Mouse (Mus musculus): ENCODE measurements around the gene Psen1.

Psen1 gene

GRCm38 (mm10) chr12:83687934-83688315, at the start of gene Psen1:
Gene Psen1 (plus strand): TSS chr12:83688152.
- no peak; the same call in 1 of the 2 replicates for TF ChIP-seq GATA4 (IDR thresholded peaks at IDR 0.05; ENCODE audit: insufficient replicate concordance, low read length)

- no peak for TF ChIP-seq GATA4 (IDR thresholded peaks at IDR 0.05; ENCODE audit: insufficient replicate concordance, low read length)
These were observed 46.7 kb upstream of the Psen1 start for GRCm38 (mm10) chr12:83641233-83641632.

- TF ChIP-seq GATA4 (IDR thresholded peaks at IDR 0.05; ENCODE audit: insufficient replicate concordance, low read length): no peak
These were observed 44.8 kb upstream of the Psen1 start for GRCm38 (mm10) chr12:83643116-83643515.

- no peak for TF ChIP-seq GATA4 (IDR thresholded peaks at IDR 0.05; ENCODE audit: insufficient replicate concordance, low read length)
These were observed 37.6 kb upstream of the Psen1 start for GRCm38 (mm10) chr12:83650346-83650745.

- no peak for TF ChIP-seq GATA4 (IDR thresholded peaks at IDR 0.05; ENCODE audit: insufficient replicate concordance, low read length)
These were observed 36.5 kb upstream of the Psen1 start for GRCm38 (mm10) chr12:83651414-83651813.

GRCm38 (mm10) chr12:83685466-83685865, 2.5 kb upstream of the Psen1 start:
- TF ChIP-seq GATA4 (IDR thresholded peaks at IDR 0.05; ENCODE audit: insufficient replicate concordance, low read length): no peak

GRCm38 (mm10) chr12:83686575-83687350, 1.2 kb upstream of the Psen1 start:
- TF ChIP-seq GATA4 (IDR thresholded peaks at IDR 0.05; ENCODE audit: insufficient replicate concordance, low read length): no peak

GRCm38 (mm10) chr12:83688316-83689086, 549 bp downstream of the Psen1 start:
- no peak for TF ChIP-seq GATA4 (IDR thresholded peaks at IDR 0.05; ENCODE audit: insufficient replicate concordance, low read length)

GRCm38 (mm10) chr12:83689087-83689432, 1.1 kb downstream of the Psen1 start:
- TF ChIP-seq GATA4 (IDR thresholded peaks at IDR 0.05; ENCODE audit: insufficient replicate concordance, low read length): no peak

- no peak for TF ChIP-seq GATA4 (IDR thresholded peaks at IDR 0.05; ENCODE audit: insufficient replicate concordance, low read length)
These were observed 6.1 kb downstream of the Psen1 start for GRCm38 (mm10) chr12:83694011-83694410.

- no peak for TF ChIP-seq GATA4 (IDR thresholded peaks at IDR 0.05; ENCODE audit: insufficient replicate concordance, low read length)
These were observed 6.7 kb downstream of the Psen1 start for GRCm38 (mm10) chr12:83694669-83695068.

- TF ChIP-seq GATA4 (IDR thresholded peaks at IDR 0.05; ENCODE audit: insufficient replicate concordance, low read length): no peak
These were observed 10.7 kb downstream of the Psen1 start for GRCm38 (mm10) chr12:83698637-83699036.

- TF ChIP-seq GATA4 (IDR thresholded peaks at IDR 0.05; ENCODE audit: insufficient replicate concordance, low read length): no peak
These were observed 13.7 kb downstream of the Psen1 start for GRCm38 (mm10) chr12:83701608-83702007.

- TF ChIP-seq GATA4 (IDR thresholded peaks at IDR 0.05; ENCODE audit: insufficient replicate concordance, low read length): no peak
These were observed 14.8 kb downstream of the Psen1 start for GRCm38 (mm10) chr12:83702796-83703195.

GRCm38 (mm10) chr12:83706951-83707350, 19.0 kb downstream of the Psen1 start:
- TF ChIP-seq GATA4 (IDR thresholded peaks at IDR 0.05; ENCODE audit: insufficient replicate concordance, low read length): no peak
